Mouse (Mus musculus): ENCODE measurements around the gene Nrp1.

The Nrp1 gene

DNA sequence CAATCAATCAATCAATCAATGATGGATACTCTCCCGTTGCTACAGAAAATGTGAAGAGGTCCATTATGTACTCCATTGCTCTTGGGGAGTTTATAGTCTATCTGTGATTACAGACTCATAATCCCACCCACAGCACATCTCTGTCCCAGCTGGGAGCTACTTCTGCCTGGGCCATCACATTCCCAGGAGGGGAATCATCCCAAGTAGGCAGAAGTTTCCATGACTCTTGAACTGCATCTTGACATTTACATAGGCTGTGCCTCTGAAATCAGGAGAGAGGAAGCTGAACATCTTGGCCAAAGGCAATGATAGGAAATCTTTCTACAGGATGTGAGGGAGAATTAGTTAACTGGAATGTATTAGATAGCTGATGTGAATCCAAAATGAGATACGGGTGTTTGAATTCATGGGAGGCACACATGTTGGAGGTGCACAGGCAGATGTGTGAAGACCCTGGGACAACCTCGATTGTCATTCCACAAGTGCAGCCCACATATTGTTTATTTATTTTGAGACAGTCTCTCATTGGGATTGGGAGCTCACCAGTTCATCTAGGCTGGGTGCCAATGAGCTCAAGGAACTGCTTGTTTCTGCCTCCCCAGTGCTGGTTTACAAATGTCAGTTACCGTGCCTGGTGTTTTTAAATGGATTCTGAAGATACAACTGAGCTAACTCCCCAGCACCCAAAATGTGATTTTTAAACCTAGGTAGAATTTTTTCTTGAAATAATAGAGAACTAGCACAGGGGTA lies 108.5 kb downstream of the Nrp1 start:
- no peak for DNase-seq (ENCODE audit: low spot score in 2 of 2)

DNA sequence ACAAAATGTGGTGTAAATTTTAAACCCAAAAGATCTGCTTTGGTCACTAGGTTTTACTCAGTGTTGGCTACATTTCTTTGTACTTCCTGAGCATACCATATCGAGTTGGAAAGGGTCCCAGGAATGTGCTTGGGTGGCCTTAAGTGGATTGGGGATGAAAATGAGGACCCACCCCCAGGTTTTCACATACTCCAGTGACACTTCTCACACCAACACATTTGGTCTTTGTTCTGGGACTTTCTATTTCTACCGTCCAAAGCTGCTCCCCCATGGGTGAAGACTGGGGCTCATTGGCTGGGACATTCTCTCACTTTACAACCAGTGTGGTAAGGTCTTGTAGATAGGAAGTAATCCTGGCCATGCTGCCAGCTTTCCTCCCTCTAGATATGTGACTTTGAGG lies 111.7 kb downstream of the Nrp1 start:
- DNase-seq (ENCODE audit: low spot score in 2 of 2): no peak

DNA sequence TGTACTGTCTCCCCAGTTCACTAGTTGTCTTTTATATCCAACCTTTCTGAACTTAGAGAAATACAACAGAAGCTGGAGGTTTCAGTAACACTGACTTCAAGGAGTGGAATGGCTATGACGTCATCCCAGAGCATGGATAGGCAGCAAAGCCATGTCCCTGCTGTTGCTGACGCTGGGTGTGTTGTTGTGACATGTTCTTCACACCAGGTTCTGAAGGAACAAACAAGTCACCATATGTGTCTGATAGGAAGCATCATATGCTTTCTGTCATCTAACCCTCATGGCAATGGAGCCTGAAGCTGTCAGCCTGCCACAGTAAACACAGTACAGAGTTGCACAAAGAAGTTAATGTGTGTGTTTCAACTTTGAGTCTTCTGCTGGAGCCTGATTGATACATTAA lies 112.8 kb downstream of the Nrp1 start:
- DNase-seq (ENCODE audit: low spot score in 2 of 2): no peak

DNA sequence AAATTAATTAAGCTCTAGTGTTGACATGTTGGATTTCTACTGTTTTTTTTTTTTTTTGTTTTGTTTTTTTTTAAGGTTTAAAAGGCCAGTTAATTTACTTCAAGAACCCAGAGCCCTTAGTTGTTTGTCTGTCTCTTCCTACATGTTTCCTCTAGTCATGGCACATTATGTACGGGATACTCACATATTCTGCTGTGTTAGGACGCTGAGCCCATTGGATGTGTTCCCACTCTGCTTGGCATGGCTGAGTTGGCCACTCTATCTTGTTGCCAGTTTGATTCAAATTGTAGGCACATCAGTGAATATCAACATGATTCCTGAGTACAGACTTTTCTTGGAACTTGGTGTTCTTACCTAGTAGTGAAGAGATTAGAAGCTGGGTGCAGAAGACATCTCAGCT lies 114.5 kb downstream of the Nrp1 start:
- no peak for DNase-seq (ENCODE audit: low spot score in 2 of 2)

DNA sequence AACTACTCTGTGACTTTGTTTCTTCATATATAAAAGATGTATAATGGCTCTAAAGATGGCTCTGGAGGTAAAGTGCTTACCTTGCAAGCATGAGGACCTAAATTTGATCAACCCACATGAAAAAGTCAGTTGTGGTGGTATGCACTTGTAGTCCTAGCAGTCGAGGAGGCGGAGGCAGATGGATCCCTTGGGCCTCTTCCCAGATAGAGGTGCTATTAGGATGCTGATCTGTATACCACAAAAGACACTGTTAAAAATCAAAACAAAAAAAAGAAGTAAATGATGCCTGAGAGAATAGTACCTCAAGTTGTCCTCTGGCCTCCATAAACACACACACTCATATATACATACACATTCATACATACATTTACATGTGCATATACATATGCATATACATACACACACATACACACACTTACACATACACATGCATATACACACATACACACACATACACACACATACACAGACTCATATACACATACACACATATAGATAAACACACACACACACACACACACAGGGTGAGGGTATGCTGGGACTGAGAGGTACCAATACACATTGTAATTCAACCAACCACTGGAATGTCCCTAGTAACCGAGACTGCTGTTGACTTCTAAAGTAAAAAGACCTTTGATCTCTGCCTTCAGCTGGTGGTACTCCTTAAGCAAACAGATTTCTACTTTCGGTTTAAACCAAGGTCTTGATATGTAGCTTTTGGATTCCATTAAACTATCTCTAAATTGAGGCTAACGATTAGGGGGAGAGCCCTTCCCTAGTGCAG lies 115.2 kb downstream of the Nrp1 start:
- DNase-seq (ENCODE audit: low spot score in 2 of 2): no peak

DNA sequence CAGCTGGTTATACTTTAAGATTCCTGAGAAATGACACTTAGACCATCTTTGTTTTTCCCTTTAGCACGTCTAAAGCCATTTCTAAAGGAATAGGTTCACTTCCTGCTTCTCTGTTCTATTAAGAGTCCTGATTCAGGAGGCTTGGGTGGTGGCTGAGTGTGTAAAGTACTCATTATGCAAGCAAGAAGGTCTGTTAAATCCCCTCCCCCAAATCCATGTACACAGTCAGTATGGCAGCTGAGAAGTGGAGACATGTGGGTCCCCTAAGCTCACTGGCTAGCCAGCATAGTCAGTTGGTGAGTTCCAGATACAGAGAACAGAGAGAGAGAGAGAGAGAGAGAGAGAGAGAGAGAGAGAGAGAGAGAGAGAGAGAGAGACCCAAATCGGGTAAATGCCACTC lies 116.2 kb downstream of the Nrp1 start:
- DNase-seq (ENCODE audit: low spot score in 2 of 2): no peak

DNA sequence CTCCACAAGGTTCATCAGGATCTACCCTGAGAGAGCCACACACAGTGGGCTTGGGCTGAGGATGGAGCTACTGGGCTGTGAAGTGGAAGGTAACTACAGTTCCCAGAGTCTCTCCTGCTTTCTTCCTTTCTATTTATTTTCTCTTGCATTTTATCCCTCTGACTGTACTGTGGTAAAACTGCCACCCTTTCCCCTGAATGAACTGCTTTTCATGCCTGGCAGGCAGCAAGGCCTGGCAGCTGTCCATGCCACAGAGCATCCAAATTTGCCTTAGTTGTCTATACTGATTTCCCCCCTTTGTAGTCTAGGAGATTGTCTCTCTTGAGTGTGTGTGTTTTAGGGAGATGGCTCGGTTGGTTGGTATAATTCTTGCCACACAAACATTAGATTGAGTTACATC lies 117.8 kb downstream of the Nrp1 start:
- DNase-seq (ENCODE audit: low spot score in 2 of 2): peak in 1 of 2 experiments; percentile 6

DNA sequence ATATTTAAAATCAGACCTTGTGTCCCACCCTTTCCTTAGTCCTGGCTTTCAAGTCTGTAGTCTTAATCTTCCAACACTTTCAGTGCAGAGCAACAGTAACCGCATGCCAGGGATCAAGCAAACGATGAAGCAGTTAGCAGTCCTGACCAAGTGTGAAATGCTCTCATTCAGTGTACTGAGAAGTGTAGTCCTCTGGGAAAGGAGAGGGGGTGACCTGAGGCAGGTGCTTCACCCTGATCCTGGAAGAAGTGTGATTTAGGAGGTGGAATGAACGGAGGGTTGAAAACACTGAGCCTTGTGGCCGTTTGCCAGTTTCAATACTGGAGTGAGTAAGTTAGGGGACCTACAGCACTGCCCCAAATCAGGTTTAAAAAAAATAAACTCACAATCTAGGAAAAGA lies 119.6 kb downstream of the Nrp1 start:
- no peak for DNase-seq (ENCODE audit: low spot score in 2 of 2)

DNA sequence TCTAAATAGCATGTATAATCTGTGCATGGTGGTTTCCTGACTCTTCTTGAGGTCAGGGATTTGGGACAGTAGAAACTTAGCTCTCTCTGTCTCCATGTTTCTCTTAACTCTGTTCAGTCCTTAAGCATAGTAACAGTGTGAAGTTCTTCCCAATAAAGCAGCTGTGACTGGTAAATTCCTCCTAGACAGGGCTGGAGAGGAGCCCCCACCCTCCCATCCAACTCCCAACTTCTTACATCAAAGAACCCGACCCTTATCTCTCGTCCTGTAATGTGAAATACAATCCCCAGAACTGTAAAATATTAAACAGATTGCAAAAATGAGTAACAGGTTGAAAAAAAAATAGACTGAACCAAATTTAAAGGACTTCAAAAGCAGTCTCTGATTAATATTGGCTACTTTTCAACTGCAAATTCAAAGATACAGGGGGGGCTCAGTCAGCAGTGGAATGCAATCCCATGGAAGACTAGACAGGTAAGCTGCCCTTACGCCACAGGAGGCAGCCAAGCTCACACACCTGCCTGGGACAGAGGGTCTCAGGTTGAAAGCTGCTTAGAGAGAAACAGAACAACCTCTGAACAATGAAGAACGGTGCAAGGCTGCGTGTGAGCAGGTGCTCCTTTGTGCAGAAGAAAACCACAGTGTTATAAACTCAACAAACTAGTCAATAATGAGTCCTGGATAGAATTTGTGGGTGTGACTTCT lies 121.1 kb downstream of the Nrp1 start:
- DNase-seq (ENCODE audit: low spot score in 2 of 2): no peak

DNA sequence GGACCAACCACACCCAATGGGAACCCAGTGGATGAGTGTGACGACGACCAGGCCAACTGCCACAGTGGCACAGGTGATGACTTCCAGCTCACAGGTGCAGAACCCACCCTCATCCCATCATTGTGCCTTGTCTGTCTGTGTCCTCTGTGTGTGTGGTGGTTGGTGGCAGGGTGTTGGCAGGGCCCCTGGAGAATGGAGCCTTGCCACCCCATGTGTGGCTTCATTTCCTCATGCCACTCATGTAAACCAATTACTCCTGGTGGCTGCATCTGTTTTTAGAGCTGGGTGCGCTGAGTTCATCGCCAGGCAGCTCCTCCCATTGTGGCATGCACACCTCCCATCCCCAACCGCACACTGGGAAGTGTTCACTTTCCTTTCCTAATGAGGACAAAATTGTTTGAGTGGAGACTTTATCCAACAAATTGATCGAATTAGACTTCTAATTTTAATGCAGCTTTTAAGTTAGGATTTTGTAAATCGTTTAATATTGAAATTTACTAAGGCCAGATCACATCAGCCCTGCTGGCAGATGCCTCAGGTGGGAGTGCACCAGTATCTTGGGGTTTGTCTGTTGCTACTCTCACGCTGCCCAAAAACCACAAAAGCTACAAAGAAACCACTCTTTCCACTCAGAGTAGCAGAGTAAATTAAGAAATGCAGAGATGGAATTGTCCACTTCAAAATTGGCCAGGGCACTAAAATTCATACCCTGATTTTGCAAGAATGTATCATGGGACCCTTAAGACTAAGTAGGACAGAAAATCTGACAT lies 122.7 kb downstream of the Nrp1 start:
- DNase-seq (ENCODE audit: low spot score in 2 of 2): no peak

DNA sequence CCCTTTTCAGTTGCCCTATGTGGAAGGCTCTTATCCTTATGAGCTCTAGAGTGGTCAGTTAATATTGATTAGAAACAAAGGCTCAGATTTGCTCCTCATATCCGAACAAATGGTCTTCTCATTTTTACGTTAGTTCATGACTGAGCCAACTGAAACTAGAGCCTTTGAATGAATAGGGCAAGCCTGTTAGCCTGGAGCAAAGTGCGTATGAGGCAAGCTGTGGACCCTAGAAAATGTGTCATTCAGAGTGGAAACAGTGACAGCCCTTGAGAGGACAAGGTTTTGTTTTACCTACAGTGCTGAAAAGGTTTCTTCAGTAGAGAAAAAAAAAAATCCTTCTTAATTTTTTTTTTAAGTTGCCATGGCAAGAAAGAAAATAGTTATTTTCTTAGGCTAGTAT lies 124.9 kb downstream of the Nrp1 start:
- no peak for DNase-seq (ENCODE audit: low spot score in 2 of 2)

DNA sequence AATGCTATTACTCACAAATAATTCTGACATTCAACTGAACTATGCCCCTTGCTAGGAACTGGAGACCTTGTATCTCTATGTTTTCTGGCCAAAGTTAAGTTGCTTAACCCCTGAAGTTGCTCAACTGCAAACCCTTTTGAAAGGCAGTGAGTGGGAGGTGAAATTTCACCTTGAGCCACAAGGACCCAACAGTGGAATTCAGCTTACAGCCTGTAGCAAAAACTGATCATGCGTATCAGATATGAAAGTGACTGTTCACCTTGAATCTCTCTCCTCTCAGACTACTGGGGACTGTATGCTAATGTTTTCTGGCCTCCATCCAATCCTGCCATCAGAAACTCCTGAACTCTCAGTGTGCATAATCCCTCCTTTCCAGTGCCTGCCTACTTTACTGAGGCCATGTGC lies 126.3 kb downstream of the Nrp1 start:
- no peak for DNase-seq (ENCODE audit: low spot score in 2 of 2)

DNA sequence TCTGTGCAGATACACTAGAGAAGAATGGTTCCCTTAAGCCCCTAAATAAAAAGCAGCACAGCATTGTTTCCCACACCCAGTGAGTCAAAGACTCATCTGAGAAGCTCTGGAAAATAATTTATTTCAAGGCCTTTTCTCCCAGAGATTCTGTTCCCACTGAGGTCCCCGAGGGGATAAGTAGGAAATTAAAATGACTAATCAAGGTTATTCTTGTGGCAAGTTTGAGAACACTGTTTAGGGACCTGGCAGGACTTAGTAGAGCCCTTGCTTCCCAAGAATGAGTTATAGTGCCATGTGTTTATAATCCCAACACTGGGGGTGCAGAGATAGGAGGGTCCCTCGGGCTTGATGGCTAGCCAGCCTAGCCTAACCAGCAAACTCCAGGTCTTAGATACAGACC lies 127.6 kb downstream of the Nrp1 start:
- no peak for DNase-seq (ENCODE audit: low spot score in 2 of 2)

DNA sequence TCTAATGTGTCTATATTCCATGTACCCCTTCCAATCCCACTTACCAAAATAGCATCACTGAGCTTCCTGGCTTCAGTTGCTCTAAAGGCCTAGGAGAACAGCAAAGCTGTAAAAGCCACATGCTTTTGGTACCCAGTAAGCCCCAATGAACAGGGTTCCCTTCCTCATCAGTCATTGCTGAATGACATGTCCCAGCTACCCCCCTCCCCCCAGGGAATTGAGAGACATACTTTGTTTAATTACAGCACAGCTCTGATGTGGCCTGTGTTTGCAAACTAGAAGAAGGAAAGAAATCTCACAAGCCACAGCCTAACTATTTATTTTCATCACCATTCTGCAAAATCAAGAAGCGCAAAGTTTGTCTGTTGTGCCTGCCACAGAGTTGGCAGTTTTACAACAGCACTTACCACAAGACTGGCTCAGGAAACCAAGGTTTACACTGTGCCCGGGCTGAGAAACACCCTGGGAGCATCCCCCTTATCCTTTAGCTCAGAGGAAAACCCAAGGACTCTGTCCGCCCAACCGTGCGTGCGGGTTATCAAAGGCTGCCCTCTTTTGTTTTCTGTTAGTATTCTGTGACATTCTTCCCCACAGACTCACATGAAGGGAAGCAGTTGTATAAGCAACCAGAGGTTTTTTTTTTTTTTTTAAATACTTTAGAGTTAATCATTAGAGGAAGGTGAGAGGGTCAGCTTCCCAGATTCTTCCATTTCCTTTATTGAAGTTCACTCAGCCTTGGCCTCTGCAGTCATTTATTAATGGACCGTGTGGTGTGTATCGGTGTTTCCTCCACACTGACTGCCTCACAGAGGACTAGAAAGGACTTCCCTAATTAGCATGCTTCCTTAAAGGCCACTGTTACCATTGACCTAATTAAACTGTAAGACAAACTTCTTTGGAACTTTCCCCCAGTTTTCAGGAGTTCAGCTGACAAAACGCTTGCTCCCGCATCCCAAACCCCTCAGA lies 129.8 kb downstream of the Nrp1 start:
- DNase-seq (ENCODE audit: low spot score in 2 of 2): no peak

DNA sequence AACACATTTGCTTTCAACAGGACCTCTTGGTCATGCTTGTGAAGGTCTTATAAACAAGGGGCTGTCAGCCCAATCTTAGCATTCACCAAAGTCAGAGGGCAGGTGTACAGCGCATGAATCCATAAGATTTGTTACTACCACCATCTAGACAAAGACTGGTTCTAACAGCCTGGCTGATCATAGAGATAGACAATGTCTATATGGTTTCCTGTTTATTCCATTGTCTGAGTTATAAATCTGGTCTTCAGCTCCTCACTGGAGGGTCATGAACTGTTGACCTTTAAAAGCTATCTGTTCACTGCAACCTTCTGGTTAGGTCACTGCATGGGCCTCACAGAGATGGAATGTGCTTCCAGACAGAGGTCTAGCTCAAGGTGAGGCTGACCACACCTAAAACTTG lies 130.9 kb downstream of the Nrp1 start:
- DNase-seq (ENCODE audit: low spot score in 2 of 2): no peak

DNA sequence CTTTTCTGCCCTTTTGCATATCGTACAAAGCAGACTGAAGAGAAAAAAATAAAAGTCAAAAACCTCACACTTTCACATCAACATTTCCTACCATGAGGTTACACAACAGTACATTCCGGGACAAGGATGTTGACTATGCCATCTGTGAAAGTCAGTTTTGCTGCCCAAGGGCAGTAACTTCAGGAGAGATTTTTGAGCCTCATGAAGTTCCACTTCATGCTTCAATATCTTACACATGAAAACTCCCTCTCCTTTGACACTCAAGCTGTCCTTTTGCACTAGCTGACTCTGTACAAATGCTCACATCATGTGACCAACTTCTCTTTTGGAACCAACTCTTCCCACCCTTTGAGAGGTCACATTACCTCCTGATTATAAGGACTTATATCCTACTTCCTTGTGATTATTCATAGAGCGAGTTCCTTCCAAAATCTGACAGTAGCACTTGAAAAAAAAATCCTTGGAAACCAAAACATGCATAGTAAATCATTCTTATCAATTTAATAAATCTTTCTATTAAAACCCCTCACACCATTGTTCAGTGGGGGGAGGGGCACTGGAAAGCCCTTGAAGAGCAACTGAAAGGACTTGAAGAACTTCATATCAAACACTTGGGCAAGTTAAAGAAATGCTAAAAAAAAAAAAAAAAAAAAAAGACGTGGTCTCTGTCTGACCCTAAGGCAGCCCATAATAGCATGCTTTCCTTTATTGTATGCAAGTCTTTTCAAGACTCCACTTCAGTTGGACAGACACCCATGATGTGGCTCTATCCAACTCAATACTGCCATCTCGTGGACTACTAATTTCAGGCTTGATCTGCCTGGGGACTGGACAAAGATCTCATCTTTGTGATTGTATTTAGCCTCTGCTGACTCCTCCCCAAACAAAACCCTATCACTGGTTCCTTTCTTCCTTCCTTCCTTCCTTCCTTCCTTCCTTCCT lies 133.0 kb downstream of the Nrp1 start:
- DNase-seq (ENCODE audit: low spot score in 2 of 2): peak in 1 of 2 experiments; percentile 65

DNA sequence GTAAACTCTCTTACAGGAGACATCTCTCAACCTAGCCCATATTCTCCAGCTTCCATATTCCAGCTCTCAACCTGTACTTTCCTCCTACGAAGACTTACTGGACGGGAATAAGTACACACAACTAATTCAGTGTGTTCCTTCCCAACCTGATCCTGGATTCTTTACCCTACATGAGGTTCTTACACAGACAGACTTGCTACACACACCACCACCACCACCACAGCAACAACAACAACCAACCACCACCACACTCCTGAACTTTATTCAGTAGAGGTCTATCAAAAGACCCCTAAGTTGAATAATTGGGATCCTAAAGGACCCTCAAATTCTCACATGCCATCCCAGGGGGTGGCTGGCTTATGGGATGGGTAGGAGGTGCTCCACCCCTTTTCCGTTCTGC lies 135.4 kb downstream of the Nrp1 start:
- no peak for DNase-seq (ENCODE audit: low spot score in 2 of 2)

DNA sequence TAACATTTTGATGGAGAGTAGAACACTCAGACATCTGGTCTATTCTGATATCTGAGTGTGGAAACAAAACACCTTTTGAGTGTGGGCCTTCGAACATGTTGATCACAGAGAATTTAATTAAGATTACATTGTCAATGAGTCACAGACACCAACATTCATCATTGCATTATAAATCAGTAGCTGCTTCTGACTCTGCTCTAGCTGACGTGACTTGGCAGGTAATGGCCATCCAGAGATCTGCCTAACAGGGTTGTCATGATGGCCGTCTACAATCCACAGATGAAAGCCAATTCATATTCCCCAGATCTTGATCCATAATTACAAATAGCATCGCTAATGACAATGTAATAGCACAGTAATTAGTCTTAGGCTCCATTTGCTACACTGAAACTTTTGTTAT lies 140.4 kb downstream of the Nrp1 start:
- no peak for DNase-seq (ENCODE audit: low spot score in 2 of 2)

DNA sequence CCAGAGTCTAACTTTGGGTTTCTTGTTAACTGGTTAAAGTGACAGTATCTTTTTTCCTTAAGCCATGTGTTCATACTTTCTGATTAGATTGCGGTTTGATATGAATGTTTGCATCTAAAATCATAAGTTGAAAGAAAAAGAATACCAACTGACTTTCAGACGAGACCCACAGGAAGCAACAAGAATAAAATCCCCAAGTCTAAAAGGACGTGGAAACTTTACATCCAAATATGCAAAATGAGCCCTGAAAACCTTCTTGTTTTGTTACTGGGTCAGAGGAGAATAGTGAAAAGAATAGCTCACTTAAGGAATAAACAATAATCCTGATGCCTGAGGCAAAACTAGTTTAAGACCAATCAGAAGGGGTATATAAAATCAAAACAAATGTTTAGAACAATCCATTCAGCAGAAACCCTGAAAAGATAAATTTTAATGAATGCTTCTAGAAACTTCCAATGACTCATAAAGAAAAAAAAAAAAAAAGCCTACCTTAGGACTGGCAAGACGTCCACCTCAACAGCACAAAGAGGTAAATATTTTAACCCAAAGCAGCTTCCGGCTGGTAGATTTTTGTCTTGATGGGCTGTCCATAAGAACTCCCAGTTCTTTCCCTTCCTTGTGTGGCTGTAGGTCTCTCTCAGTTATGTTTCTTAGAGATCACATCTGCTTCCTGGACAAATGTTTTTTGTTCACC lies 145.9 kb downstream of the Nrp1 start:
- DNase-seq (ENCODE audit: low spot score in 2 of 2): no peak

Data from cerebellum, postnatal 4 days (tissue).